Mouse (Mus musculus) heart, adult 2 months (tissue): ENCODE measurements around the gene Cartpt.

Experiments used
- CTCF ChIP-seq: fragments of 200-600 bp; IDR thresholded peaks from 2 replicates; pipeline ENCODE4 v1.8.1; 2022; ENCODE audit warnings: antibody characterized with exemption, mild to moderate bottlenecking, moderate library complexity
- EP300 ChIP-seq: fragments of 200-500 bp; IDR thresholded peaks from 2 replicates; pipeline ENCODE4 v1.6.1; 2011; ENCODE audit warnings: low read depth, low read length, control low read depth; ENCODE audit not compliant: insufficient read depth
- POLR2A ChIP-seq: fragments of 200-500 bp; IDR thresholded peaks from 2 replicates; pipeline ENCODE4 v1.6.1; 2011; ENCODE audit warnings: mild to moderate bottlenecking, low read depth, low read length, control low read depth; ENCODE audit not compliant: insufficient read depth

DNA sequence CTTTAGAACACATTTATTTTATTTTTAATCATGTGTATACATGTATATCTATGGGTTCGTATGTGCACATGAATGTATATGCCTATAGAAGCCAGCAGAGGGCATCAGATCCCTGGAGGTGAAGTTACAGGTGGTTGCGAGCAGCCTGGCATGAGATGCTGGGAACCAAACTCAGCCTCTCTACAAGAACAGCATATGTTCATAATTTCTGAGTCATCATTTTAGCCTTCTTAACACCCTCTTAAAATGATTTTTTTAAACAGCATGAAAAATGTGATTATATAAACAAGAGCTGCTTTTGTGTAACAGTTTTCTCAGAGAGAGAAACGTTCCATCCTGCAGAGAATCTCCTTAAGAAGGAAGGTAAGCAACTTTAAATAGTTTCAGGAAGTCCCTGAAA lies 40.2 kb downstream of the Cartpt start:
- TF ChIP-seq CTCF (no peak), POLR2A (no peak), EP300 (no peak)
